ENCODE assay signal across 22 mouse cellular contexts in genomic region chr3:8746037-8746436, GRCm38 (mm10).
DNase-seq lines count a peak whose midpoint lies in the region; TF ChIP-seq lines count a peak whose summit lies in the region.
"Had no signal": no experiment of that assay in that cellular context is flagged by ENCODE, and none has a peak within 500 bp of the region (broad histone marks: within the 10 kb centered on the region; RNA-seq: fewer than 3 reads in every experiment).

No protein-coding gene starts in this region.

- no peak for TF ChIP-seq CTCF in testis, adult 2 months (IDR thresholded peaks at IDR 0.05; ENCODE audit: control insufficient read depth, insufficient read depth, insufficient replicate concordance, low read depth, low read length)
- no peak for TF ChIP-seq CTCF in MEL (IDR thresholded peaks at IDR 0.05 in 2 of 3, conservative IDR thresholded peaks at IDR 0.05 in 1 of 3; ENCODE audit: control insufficient read depth in 1 of 3, insufficient read depth in 1 of 3, low read depth in 2 of 3, low read length in 3 of 3, poor library complexity in 1 of 3, severe bottlenecking in 1 of 3)
- TF ChIP-seq CTCF in bone marrow macrophage, adult 2 months (IDR thresholded peaks at IDR 0.05; ENCODE audit: low read depth, low read length) = no peak
- TF ChIP-seq CTCF in thymus, adult 2 months (IDR thresholded peaks at IDR 0.05; ENCODE audit: borderline replicate concordance, control insufficient read depth, extremely low read depth, insufficient read depth, low read length, poor library complexity) = no peak

- no peak for DNase-seq in testis, postnatal 14 days (ENCODE audit: low spot score)
- DNase-seq in MEL (ENCODE audit: low read depth, low spot score) = no peak
- no peak for DNase-seq in natural killer cell, adult 2 months (ENCODE audit: low spot score in 2 of 2)
- no peak for DNase-seq in thymus, adult 2 months
- DNase-seq in right cerebral cortex, postnatal 14 days = no peak
- DNase-seq: adrenal gland, adult 2 months; adrenal gland, adult 8-10 months; adrenal gland, postnatal 10 days; adrenal gland, postnatal 14 days; adrenal gland, postnatal 25 days; adrenal gland, postnatal 36 days; B cell, adult 2 months; cerebellum, adult 11 months; cerebellum, adult 11-12 months; cerebellum, adult 18-20 months; cerebellum, adult 2 months had no signal

- 100% methylated on average over 1 of the region's 1 CpGs for WGBS in macrophage (ENCODE audit: missing documents)
- WGBS in thymus, adult 2 months = 100% methylated on average over 1 of the region's 1 CpGs

- no peak overlapping the region for H3K9ac ChIP-seq in MEL (ENCODE audit: control insufficient read depth, low read depth, low read length, poor library complexity, severe bottlenecking)

- H3K27ac ChIP-seq in testis, adult 2 months (ENCODE audit: control insufficient read depth, insufficient read depth, low read depth, low read length) = no peak overlapping the region
- peak overlapping the region; percentile 18 for H3K27ac ChIP-seq in MEL (ENCODE audit: control insufficient read depth, low read depth, low read length)
- peak overlapping the region; percentile 95 for H3K27ac ChIP-seq in bone marrow macrophage, adult 2 months (ENCODE audit: insufficient read depth, low read depth, low read length)
- H3K27ac ChIP-seq in macrophage = peak overlapping the region; percentile 94
- no peak overlapping the region for H3K27ac ChIP-seq in thymus, adult 2 months (ENCODE audit: control insufficient read depth, insufficient read depth, low read length)

- peak overlapping the region; percentile 43; the same call in 1 of the 2 replicates for H3K4me3 ChIP-seq in testis, adult 2 months (ENCODE audit: control insufficient read depth, low read depth, low read length)
- no peak overlapping the region; a peak in 1 of 4 replicates for H3K4me3 ChIP-seq in MEL (ENCODE audit: control insufficient read depth in 1 of 2, insufficient read depth in 1 of 2, low read depth in 2 of 2, low read length in 2 of 2)
- H3K4me3 ChIP-seq in bone marrow macrophage, adult 2 months (ENCODE audit: insufficient read depth, low read length) = no peak overlapping the region
- H3K4me3 ChIP-seq in macrophage (ENCODE audit: inconsistent target) = no peak overlapping the region
- no peak overlapping the region for H3K4me3 ChIP-seq in thymus, adult 2 months (ENCODE audit: control insufficient read depth, insufficient read depth, low read length)

- H3K4me1 ChIP-seq in testis, adult 2 months (ENCODE audit: control insufficient read depth, insufficient read depth, low read length) = peaks cover 3% of the 10 kb centered on the region; the same call in 1 of the 2 replicates
- peaks cover 15 to 20% of the 10 kb centered on the region in 2 experiments for H3K4me1 ChIP-seq in MEL (ENCODE audit: control insufficient read depth in 1 of 2, insufficient read depth in 2 of 2, low read length in 2 of 2)
- H3K4me1 ChIP-seq in bone marrow macrophage, adult 2 months (ENCODE audit: control insufficient read depth, insufficient read depth, low read length) = peaks cover 48% of the 10 kb centered on the region
- H3K4me1 ChIP-seq in thymus, adult 2 months (replicated peaks; ENCODE audit: control insufficient read depth, insufficient read depth, low read length) = no peaks in the 10 kb centered on the region

- H3K79me2 ChIP-seq in MEL (ENCODE audit: control insufficient read depth, insufficient read depth, low read length, poor library complexity) (no peaks in the 10 kb centered on the region), macrophage (ENCODE audit: inconsistent target) (no peaks in the 10 kb centered on the region)

- TF ChIP-seq RAD21 in MEL (IDR thresholded peaks at IDR 0.05; ENCODE audit: low read depth, low read length) = no peak

- H3K36me3 ChIP-seq in testis, adult 2 months (ENCODE audit: control insufficient read depth, insufficient read depth, low read length) = no peaks in the 10 kb centered on the region
- peaks cover 0 to 13% of the 10 kb centered on the region in 2 experiments; a peak in 2 of 4 replicates for H3K36me3 ChIP-seq in MEL (ENCODE audit: control insufficient read depth in 1 of 2, insufficient read depth in 2 of 2, low read length in 2 of 2)
- H3K36me3 ChIP-seq in macrophage (ENCODE audit: inconsistent target) = no peaks in the 10 kb centered on the region
- no peaks in the 10 kb centered on the region for H3K36me3 ChIP-seq in thymus, adult 2 months (ENCODE audit: control insufficient read depth, insufficient read depth, low read length)
- H3K36me3 ChIP-seq: G1E had no signal

- TF ChIP-seq POLR2A in testis, adult 2 months (IDR thresholded peaks at IDR 0.05; ENCODE audit: control insufficient read depth, low read depth, low read length) = no peak
- no peak for TF ChIP-seq POLR2A in MEL (IDR thresholded peaks at IDR 0.05; ENCODE audit: control insufficient read depth in 1 of 2, insufficient read depth in 1 of 2, low read depth in 1 of 2, low read length in 2 of 2, poor library complexity in 1 of 2)
- TF ChIP-seq POLR2A in bone marrow macrophage, adult 2 months (IDR thresholded peaks at IDR 0.05; ENCODE audit: borderline replicate concordance, low read depth, low read length) = no peak
- TF ChIP-seq POLR2A in thymus, adult 2 months (IDR thresholded peaks at IDR 0.05; ENCODE audit: control insufficient read depth, extremely low read depth, insufficient read depth, low read length, poor library complexity) = no peak

- H3K9me3 ChIP-seq in MEL (replicated peaks; ENCODE audit: insufficient read depth, low read length) = no peaks in the 10 kb centered on the region
- H3K9me3 ChIP-seq: G1E had no signal

- no peak for TF ChIP-seq EP300 in MEL (IDR thresholded peaks at IDR 0.05; ENCODE audit: low read depth in 1 of 2, low read length in 2 of 2)

- no peaks in the 10 kb centered on the region for H3K27me3 ChIP-seq in testis, adult 2 months (ENCODE audit: control insufficient read depth, insufficient read depth, low read length)
- no peaks in the 10 kb centered on the region for H3K27me3 ChIP-seq in MEL (ENCODE audit: control insufficient read depth in 1 of 2, insufficient read depth in 2 of 2, low read length in 2 of 2)
- H3K27me3 ChIP-seq in thymus, adult 2 months (ENCODE audit: control insufficient read depth, insufficient read depth, low read length) = no peaks in the 10 kb centered on the region
- H3K27me3 ChIP-seq: CH12.LX, Patski had no signal

TF ChIP-seq in MEL, 35 proteins besides CTCF, POLR2A, EP300 and RAD21:
- TF ChIP-seq USF1 (IDR thresholded peaks at IDR 0.05; ENCODE audit: low read depth, low read length) = no peak
- no peak for TF ChIP-seq TBP (IDR thresholded peaks at IDR 0.05; ENCODE audit: low read depth, low read length)
- TF ChIP-seq ZKSCAN1 (IDR thresholded peaks at IDR 0.05; ENCODE audit: low read depth, low read length) = peak; percentile 91
- TF ChIP-seq USF2 (IDR thresholded peaks at IDR 0.05; ENCODE audit: borderline replicate concordance in 1 of 2, insufficient read depth in 1 of 2, low read depth in 1 of 2, low read length in 2 of 2) = no peak
- TF ChIP-seq ZC3H11A (IDR thresholded peaks at IDR 0.05; ENCODE audit: low read depth, low read length) = no peak
- TF ChIP-seq ZMIZ1 (IDR thresholded peaks at IDR 0.05; ENCODE audit: low read depth, low read length) = no peak

Comparison
In these comparisons a context has a peak if more than half of its experiments do, and no peak if none do; other contexts are left out.
1. H3K27ac ChIP-seq: peak in MEL (single experiment), bone marrow macrophage, adult 2 months (single experiment) and macrophage (single experiment); none in testis, adult 2 months (single experiment) and thymus, adult 2 months (single experiment).